Mouse (Mus musculus) ovary, adult 18-20 months (tissue): ENCODE results near the gene Klhdc3.

Source experiments
- DNase-seq: peaks from one replicate; pipeline ENCODE4 v3.0.0; 2022; ENCODE audit warnings: low spot score, mixed read lengths

The Klhdc3 gene

GRCm38 (mm10) chr17:46656054-46656453 lies 24.7 kb downstream of the Klhdc3 start:
- no peak for DNase-seq

GRCm38 (mm10) chr17:46651755-46652547 lies 28.8 kb downstream of the Klhdc3 start:
- DNase-seq: no peak

- DNase-seq: no peak
Measured at GRCm38 (mm10) chr17:46651292-46651691, 29.4 kb downstream of the Klhdc3 start.

GRCm38 (mm10) chr17:46650232-46651031 lies 30.3 kb downstream of the Klhdc3 start, which contains the start of gene Cul7:
Cul7 (plus strand) TSS chr17:46650337.
- peak; percentile 92 for DNase-seq

GRCm38 (mm10) chr17:46649811-46650210 lies 30.9 kb downstream of the Klhdc3 start:
- no peak for DNase-seq

GRCm38 (mm10) chr17:46648436-46648835 lies 32.3 kb downstream of the Klhdc3 start:
- DNase-seq: no peak

GRCm38 (mm10) chr17:46647279-46647678 lies 33.4 kb downstream of the Klhdc3 start:
- DNase-seq: no peak

- no peak for DNase-seq
Measured at GRCm38 (mm10) chr17:46646322-46646662, 34.4 kb downstream of the Klhdc3 start.

- DNase-seq: peak; percentile 95
Measured at GRCm38 (mm10) chr17:46645561-46646321, 35.0 kb downstream of the Klhdc3 start, which contains the start of the genes Klc4 and Mrpl2. Klc4 (minus strand) TSS chr17:46646022. Mrpl2 (plus strand) TSS chr17:46646229.

GRCm38 (mm10) chr17:46644916-46645475 lies 35.7 kb downstream of the Klhdc3 start:
- no peak for DNase-seq

- no peak for DNase-seq
Measured at GRCm38 (mm10) chr17:46644152-46644805, 36.4 kb downstream of the Klhdc3 start.

GRCm38 (mm10) chr17:46642060-46642459 lies 38.7 kb downstream of the Klhdc3 start:
- DNase-seq: no peak

- no peak for DNase-seq
Measured at GRCm38 (mm10) chr17:46639929-46640328, 40.8 kb downstream of the Klhdc3 start.

- DNase-seq: no peak
Measured at GRCm38 (mm10) chr17:46636831-46637523, 43.7 kb downstream of the Klhdc3 start.

- peak; percentile 73 for DNase-seq
Measured at GRCm38 (mm10) chr17:46629685-46630441, 50.9 kb downstream of the Klhdc3 start.

- peak; percentile 75 for DNase-seq
Measured at GRCm38 (mm10) chr17:46628791-46629684, 51.7 kb downstream of the Klhdc3 start, which contains the start of gene Ptk7. Ptk7 (minus strand) TSS chr17:46629504.

GRCm38 (mm10) chr17:46628471-46628790 lies 52.3 kb downstream of the Klhdc3 start:
- no peak for DNase-seq

GRCm38 (mm10) chr17:46627409-46627808 lies 53.3 kb downstream of the Klhdc3 start:
- no peak for DNase-seq

- no peak for DNase-seq
Measured at GRCm38 (mm10) chr17:46624598-46624997, 56.1 kb downstream of the Klhdc3 start.
